Mouse (Mus musculus): ENCODE data around the gene Prps1. TPM values are rescaled to one million over a fixed set of nuclear protein-coding genes. Genes with fewer than 3 reads are reported as not detected.
A peak's percentile ranks its signal among the peaks of the same experiment; 100 is the strongest.

Gene Prps1
- polyA plus RNA-seq, 1 experiment, result 121 TPM

DNA sequence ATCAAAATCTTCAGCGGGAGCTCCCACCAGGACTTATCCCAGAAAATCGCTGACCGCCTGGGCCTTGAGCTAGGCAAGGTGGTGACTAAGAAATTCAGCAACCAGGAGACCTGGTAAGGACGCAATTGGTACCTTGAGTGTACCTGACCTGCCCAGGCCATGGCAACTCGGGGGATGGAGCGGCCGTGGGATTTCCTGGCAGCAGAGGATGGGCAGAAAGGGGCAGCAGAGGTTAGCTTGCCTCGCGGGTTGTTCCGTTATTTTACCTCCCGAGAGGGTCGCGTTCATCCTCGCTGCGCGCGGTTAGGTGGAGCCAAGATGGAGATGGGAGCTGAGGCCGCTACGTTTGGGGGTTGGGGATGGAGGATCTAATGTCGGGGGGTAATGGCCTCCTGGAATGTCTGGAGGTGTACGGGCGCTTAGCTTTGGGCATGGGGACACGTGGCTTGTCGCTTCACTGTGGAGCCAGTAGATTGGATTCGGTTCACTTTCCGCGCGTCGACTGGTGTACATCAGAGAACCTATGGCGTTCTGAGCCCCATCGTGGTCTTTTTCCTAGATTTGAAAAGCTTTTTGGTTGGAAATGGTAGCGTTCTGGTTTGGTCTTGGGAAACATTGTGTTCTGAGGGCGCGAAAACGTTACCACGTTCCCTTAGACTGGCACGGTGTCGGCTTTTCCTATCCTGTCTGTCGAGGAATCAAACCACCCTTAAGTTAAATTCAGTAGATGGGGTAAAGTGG lies 508 bp downstream of the Prps1 start:
- no peak overlapping the region for H3K27ac ChIP-seq (ENCODE audit: insufficient read depth, low read length)
- peak overlapping the region; percentile 100 for H3K4me3 ChIP-seq (ENCODE audit: low read depth, low read length)
- no peaks in the 10 kb centered on the region for H3K27me3 ChIP-seq (ENCODE audit: control insufficient read depth, insufficient read depth, low read length, poor library complexity, severe bottlenecking)
- peak overlapping the region; percentile 89 for H3K9ac ChIP-seq (ENCODE audit: low read depth, poor library complexity, severe bottlenecking)
- H3K4me1 ChIP-seq (ENCODE audit: control insufficient read depth, insufficient read depth, low read length), result no peaks in the 10 kb centered on the region
- no peaks in the 10 kb centered on the region for H3K36me3 ChIP-seq (ENCODE audit: control insufficient read depth, insufficient read depth, low read length, poor library complexity, severe bottlenecking)
- no peaks in the 10 kb centered on the region for H3K9me3 ChIP-seq (replicated peaks; ENCODE audit: control insufficient read depth, insufficient read depth, low read length, poor library complexity, severe bottlenecking)
- TF ChIP-seq POLR2A (IDR thresholded peaks at IDR 0.05; ENCODE audit: insufficient read depth, low read length) (no peak), CTCF (IDR thresholded peaks at IDR 0.05; ENCODE audit: low read depth, low read length) (no peak), EP300 (IDR thresholded peaks at IDR 0.05; ENCODE audit: insufficient read depth, low read depth, low read length) (no peak)

- Histone ChIP-seq H3K36me3 (ENCODE audit: control insufficient read depth, insufficient read depth, low read length, poor library complexity, severe bottlenecking) (no peaks in the 10 kb centered on the region), H3K9ac (ENCODE audit: low read depth, poor library complexity, severe bottlenecking) (peak overlapping the region; percentile 89), H3K9me3 (replicated peaks; ENCODE audit: control insufficient read depth, insufficient read depth, low read length, poor library complexity, severe bottlenecking) (no peaks in the 10 kb centered on the region), H3K4me3 (ENCODE audit: low read depth, low read length) (peak overlapping the region; percentile 100), H3K27ac (ENCODE audit: insufficient read depth, low read length) (no peak overlapping the region), H3K27me3 (ENCODE audit: control insufficient read depth, insufficient read depth, low read length, poor library complexity, severe bottlenecking) (no peaks in the 10 kb centered on the region), H3K4me1 (ENCODE audit: control insufficient read depth, insufficient read depth, low read length) (no peaks in the 10 kb centered on the region)
- TF ChIP-seq EP300 (IDR thresholded peaks at IDR 0.05; ENCODE audit: insufficient read depth, low read depth, low read length) (no peak), POLR2A (IDR thresholded peaks at IDR 0.05; ENCODE audit: insufficient read depth, low read length) (no peak), CTCF (IDR thresholded peaks at IDR 0.05; ENCODE audit: low read depth, low read length) (no peak)
These were observed 1.1 kb downstream of the Prps1 start for GRCm38 (mm10) chrX:140457502-140457901.

DNA sequence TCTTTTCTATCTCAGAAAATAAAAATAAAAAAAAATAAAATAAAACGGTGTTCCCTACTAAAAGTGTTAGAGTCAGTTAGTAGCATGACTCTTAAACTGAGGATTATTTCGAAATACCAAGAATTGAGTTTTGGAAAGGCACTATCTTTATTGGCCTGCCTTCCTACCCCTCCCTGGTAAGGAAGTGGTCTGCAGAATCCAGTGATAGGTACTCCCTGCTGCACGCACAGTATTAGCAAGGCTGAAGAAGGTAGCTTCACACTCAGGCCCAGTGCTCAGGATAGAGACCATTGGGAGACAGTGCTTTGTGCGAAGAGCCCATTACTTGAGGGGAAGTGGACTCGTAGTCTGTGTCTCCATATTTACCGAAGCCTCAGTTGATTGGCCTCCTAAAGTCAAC lies 21.8 kb downstream of the Prps1 start:
- Histone ChIP-seq H3K9me3 (replicated peaks; ENCODE audit: control insufficient read depth, insufficient read depth, low read length, poor library complexity, severe bottlenecking) (no peaks in the 10 kb centered on the region), H3K27ac (ENCODE audit: insufficient read depth, low read length) (no peak overlapping the region), H3K27me3 (ENCODE audit: control insufficient read depth, insufficient read depth, low read length, poor library complexity, severe bottlenecking) (no peaks in the 10 kb centered on the region), H3K4me3 (ENCODE audit: low read depth, low read length) (no peak overlapping the region), H3K4me1 (ENCODE audit: control insufficient read depth, insufficient read depth, low read length) (no peaks in the 10 kb centered on the region), H3K36me3 (ENCODE audit: control insufficient read depth, insufficient read depth, low read length, poor library complexity, severe bottlenecking) (peaks cover 9% of the 10 kb centered on the region), H3K9ac (ENCODE audit: low read depth, poor library complexity, severe bottlenecking) (no peak overlapping the region)
- TF ChIP-seq CTCF (IDR thresholded peaks at IDR 0.05; ENCODE audit: low read depth, low read length) (no peak), POLR2A (IDR thresholded peaks at IDR 0.05; ENCODE audit: insufficient read depth, low read length) (no peak), EP300 (IDR thresholded peaks at IDR 0.05; ENCODE audit: insufficient read depth, low read depth, low read length) (no peak)

GRCm38 (mm10) chrX:140479171-140479570 lies 22.8 kb downstream of the Prps1 start:
- TF ChIP-seq POLR2A (IDR thresholded peaks at IDR 0.05; ENCODE audit: insufficient read depth, low read length) (no peak), CTCF (IDR thresholded peaks at IDR 0.05; ENCODE audit: low read depth, low read length) (peak; percentile 61)
- Histone ChIP-seq H3K9ac (ENCODE audit: low read depth, poor library complexity, severe bottlenecking) (no peak overlapping the region), H3K36me3 (ENCODE audit: control insufficient read depth, insufficient read depth, low read length, poor library complexity, severe bottlenecking) (peaks cover 7% of the 10 kb centered on the region), H3K9me3 (replicated peaks; ENCODE audit: control insufficient read depth, insufficient read depth, low read length, poor library complexity, severe bottlenecking) (no peaks in the 10 kb centered on the region), H3K27me3 (ENCODE audit: control insufficient read depth, insufficient read depth, low read length, poor library complexity, severe bottlenecking) (no peaks in the 10 kb centered on the region), H3K4me1 (ENCODE audit: control insufficient read depth, insufficient read depth, low read length) (no peaks in the 10 kb centered on the region), H3K4me3 (ENCODE audit: low read depth, low read length) (no peak overlapping the region), H3K27ac (ENCODE audit: insufficient read depth, low read length) (no peak overlapping the region)

- H3K9me3 ChIP-seq (replicated peaks; ENCODE audit: control insufficient read depth, insufficient read depth, low read length, poor library complexity, severe bottlenecking), result no peaks in the 10 kb centered on the region
- no peaks in the 10 kb centered on the region for H3K4me1 ChIP-seq (ENCODE audit: control insufficient read depth, insufficient read depth, low read length)
- no peak overlapping the region for H3K4me3 ChIP-seq (ENCODE audit: low read depth, low read length)
- H3K27me3 ChIP-seq (ENCODE audit: control insufficient read depth, insufficient read depth, low read length, poor library complexity, severe bottlenecking), result no peaks in the 10 kb centered on the region
- TF ChIP-seq CTCF (IDR thresholded peaks at IDR 0.05; ENCODE audit: low read depth, low read length), result no peak
- TF ChIP-seq EP300 (IDR thresholded peaks at IDR 0.05; ENCODE audit: insufficient read depth, low read depth, low read length), result no peak
- TF ChIP-seq POLR2A (IDR thresholded peaks at IDR 0.05; ENCODE audit: insufficient read depth, low read length), result no peak
- no peak overlapping the region for H3K27ac ChIP-seq (ENCODE audit: insufficient read depth, low read length)
- no peaks in the 10 kb centered on the region for H3K36me3 ChIP-seq (ENCODE audit: control insufficient read depth, insufficient read depth, low read length, poor library complexity, severe bottlenecking)
- no peak overlapping the region for H3K9ac ChIP-seq (ENCODE audit: low read depth, poor library complexity, severe bottlenecking)
These were observed 32.8 kb downstream of the Prps1 start for GRCm38 (mm10) chrX:140489174-140489573.

DNA sequence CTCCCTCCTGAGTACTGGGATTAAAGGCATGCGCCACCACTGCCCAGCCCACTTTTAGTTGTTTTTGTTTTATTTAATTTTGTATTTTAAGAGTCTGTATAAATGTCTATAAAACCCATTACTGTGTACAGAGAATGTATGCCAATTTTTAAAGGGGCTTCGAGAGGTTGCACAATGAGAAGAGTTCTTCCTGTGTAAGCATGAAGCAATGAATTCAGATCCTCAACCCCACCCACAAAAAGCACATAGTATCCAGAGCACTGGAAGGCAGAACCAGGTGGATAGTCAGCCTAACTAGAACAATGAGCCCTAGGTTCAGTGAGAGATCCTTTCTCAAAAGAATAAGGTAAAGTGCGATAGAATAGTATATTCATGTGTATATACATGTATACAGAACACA lies 33.8 kb downstream of the Prps1 start:
- Histone ChIP-seq H3K27me3 (ENCODE audit: control insufficient read depth, insufficient read depth, low read length, poor library complexity, severe bottlenecking) (no peaks in the 10 kb centered on the region), H3K9ac (ENCODE audit: low read depth, poor library complexity, severe bottlenecking) (no peak overlapping the region)

More for the DNA sequence above, 33.8 kb downstream of the Prps1 start:
- Histone ChIP-seq H3K27ac (ENCODE audit: insufficient read depth, low read length) (no peak overlapping the region), H3K4me3 (ENCODE audit: low read depth, low read length) (no peak overlapping the region), H3K4me1 (ENCODE audit: control insufficient read depth, insufficient read depth, low read length) (no peaks in the 10 kb centered on the region), H3K36me3 (ENCODE audit: control insufficient read depth, insufficient read depth, low read length, poor library complexity, severe bottlenecking) (no peaks in the 10 kb centered on the region), H3K9me3 (replicated peaks; ENCODE audit: control insufficient read depth, insufficient read depth, low read length, poor library complexity, severe bottlenecking) (no peaks in the 10 kb centered on the region)
- no peak for TF ChIP-seq CTCF (IDR thresholded peaks at IDR 0.05; ENCODE audit: low read depth, low read length)

All from ES-Bruce4 (cell line).